Mouse (Mus musculus): ENCODE results near the gene Gtsf2. TPM values are rescaled to one million over a fixed set of nuclear protein-coding genes. Genes with fewer than 3 reads are reported as not detected.
"Not testable (repeated sequence)": the region's sequence is repeated elsewhere in the genome, so short reads cannot be mapped to it uniquely, and the experiment has no call there.

Gene Gtsf2
- polyA plus RNA-seq, 1 experiment = 0.38 TPM

DNA sequence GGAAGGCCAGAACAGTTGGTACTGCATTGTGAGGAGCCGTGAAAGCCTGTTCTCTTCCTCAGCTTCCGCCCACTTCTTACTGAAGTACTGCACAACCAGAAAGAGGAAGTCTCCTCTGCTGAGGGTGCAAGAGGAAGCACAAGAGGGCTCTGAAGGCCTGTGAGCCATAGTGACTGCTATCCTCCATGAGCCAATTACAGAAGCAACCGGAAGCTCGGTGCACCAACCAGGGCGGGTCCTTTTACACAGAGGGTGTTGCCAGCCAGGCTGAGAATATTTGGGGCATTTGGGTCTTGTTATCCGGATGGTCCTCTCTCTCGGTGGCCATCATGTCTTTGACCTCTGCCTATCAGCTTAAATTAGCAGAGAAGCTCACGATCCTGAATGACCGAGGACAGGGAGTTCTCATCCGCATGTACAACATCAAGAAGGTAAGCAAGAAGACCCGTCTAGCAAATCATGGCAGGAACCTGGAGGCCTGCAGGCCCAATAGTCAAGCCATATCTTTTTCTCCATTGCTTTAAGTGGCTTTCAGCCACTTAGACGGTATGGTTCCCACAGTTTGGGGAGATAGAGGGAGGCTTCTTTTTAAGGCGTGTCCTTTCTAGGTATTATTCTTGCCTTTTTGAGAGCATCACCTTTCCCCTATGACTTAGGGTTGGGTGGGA lies 5.4 kb upstream of the Gtsf2 start, which contains the start of gene Nckap1l:
Gene Nckap1l (plus strand): TSS at position 244 of the 668 bp plus-strand sequence.
- no peak for DNase-seq
- no peaks in the 10 kb centered on the region for H3K27me3 ChIP-seq (ENCODE audit: control insufficient read depth, insufficient read depth, low read length)
- 90% methylated on average over 13 of the region's 13 CpGs for WGBS
- no peaks in the 10 kb centered on the region for H3K4me1 ChIP-seq (ENCODE audit: control insufficient read depth, insufficient read depth, low read length)
- no peak within 1 kb of the TSS for H3K27ac ChIP-seq (ENCODE audit: insufficient read depth, low read length)
- H3K4me3 ChIP-seq (replicated peaks; ENCODE audit: insufficient read depth, low read depth, low read length) = no peak within 1 kb of the TSS
- TF ChIP-seq POLR2A (IDR thresholded peaks at IDR 0.05; ENCODE audit: borderline replicate concordance, insufficient read depth, low read length) (no peak), CTCF (IDR thresholded peaks at IDR 0.05; ENCODE audit: borderline replicate concordance, insufficient read depth, low read depth, low read length) (no peak)

DNA sequence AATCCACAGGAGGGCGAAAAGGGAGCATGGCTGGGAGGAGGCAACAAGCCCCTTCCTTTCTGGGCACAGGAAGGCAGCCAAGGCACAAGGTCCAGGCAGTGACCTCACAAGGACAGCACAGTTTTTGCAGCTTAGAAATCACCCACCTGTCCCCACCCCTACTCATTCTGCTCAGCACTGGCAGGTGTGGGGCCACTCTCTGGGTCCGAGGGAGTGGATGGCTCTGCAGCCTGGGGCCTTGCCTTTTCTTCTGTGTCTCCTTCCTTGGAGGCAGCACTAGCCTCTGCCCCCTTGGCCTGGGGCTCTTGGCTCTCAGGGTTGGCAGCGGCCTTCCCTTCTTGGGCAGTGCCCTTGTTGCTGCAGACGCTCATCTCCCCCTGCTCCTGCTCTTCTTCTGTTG lies 2.3 kb downstream of the Gtsf2 start:
- H3K27me3 ChIP-seq (ENCODE audit: control insufficient read depth, insufficient read depth, low read length); H3K4me3 ChIP-seq (replicated peaks; ENCODE audit: insufficient read depth, low read depth, low read length); DNase-seq; H3K4me1 ChIP-seq (ENCODE audit: control insufficient read depth, insufficient read depth, low read length); H3K27ac ChIP-seq (ENCODE audit: insufficient read depth, low read length): not testable (repeated sequence)
- 68% methylated on average over 4 of the region's 4 CpGs for WGBS

DNA sequence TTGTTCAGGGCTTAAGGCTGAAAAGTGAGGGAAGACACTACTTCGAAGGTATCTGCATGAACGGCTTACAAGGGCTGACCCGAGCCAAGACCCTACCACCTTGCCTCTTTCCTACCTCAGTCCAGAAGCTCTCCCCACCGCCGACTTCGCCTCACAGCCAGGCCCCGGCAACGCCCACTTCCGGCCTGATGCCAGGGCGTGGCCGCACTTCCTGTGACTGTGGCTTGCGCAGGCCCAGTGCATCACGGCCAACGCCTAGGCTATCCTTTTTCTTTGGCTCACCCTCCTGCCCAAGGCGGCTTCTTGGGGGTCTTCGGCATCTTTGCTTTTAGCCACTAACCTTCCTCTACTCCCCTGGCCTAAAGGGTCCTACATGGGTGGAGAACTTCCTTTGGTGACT lies 18.0 kb downstream of the Gtsf2 start, which contains the start of gene Gtsf1:
Gene Gtsf1 (minus strand): TSS at position 230 of the 400 bp plus-strand sequence.
- Histone ChIP-seq H3K4me1 (ENCODE audit: control insufficient read depth, insufficient read depth, low read length) (no peaks in the 10 kb centered on the region), H3K27ac (ENCODE audit: insufficient read depth, low read length) (no peak within 1 kb of the TSS), H3K4me3 (replicated peaks; ENCODE audit: insufficient read depth, low read depth, low read length) (no peak within 1 kb of the TSS), H3K27me3 (ENCODE audit: control insufficient read depth, insufficient read depth, low read length) (no peaks in the 10 kb centered on the region)
- TF ChIP-seq POLR2A (IDR thresholded peaks at IDR 0.05; ENCODE audit: borderline replicate concordance, insufficient read depth, low read length) (no peak), CTCF (IDR thresholded peaks at IDR 0.05; ENCODE audit: borderline replicate concordance, insufficient read depth, low read depth, low read length) (no peak)
- DNase-seq = no peak
- WGBS = 92% methylated on average over 16 of the region's 16 CpGs

DNA sequence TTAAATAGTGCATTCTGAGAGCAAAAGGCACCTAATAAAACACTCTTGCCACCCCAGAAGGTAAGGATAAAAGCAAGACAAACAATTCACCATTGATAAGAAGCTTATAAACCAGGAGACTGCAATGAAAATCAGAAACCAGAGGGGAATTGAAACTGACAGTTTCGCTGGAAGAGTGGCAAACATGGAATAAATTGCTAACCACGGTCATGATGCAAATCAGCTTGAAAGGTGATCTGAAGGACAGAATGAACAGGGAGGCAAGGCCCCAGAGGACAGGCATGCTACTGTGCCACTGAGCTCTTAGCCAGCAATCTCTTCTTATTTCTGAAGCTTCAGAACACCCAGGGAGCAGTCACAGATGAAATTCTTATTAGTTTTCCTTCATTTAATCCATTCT lies 21.3 kb downstream of the Gtsf2 start:
- TF ChIP-seq POLR2A (IDR thresholded peaks at IDR 0.05; ENCODE audit: borderline replicate concordance, insufficient read depth, low read length) (no peak), CTCF (IDR thresholded peaks at IDR 0.05; ENCODE audit: borderline replicate concordance, insufficient read depth, low read depth, low read length) (no peak)
- no peaks in the 10 kb centered on the region for H3K27me3 ChIP-seq (ENCODE audit: control insufficient read depth, insufficient read depth, low read length)
- H3K27ac ChIP-seq (ENCODE audit: insufficient read depth, low read length) = no peak overlapping the region
- no peaks in the 10 kb centered on the region for H3K4me1 ChIP-seq (ENCODE audit: control insufficient read depth, insufficient read depth, low read length)
- 35% methylated on average over 2 of the region's 2 CpGs for WGBS
- H3K4me3 ChIP-seq (replicated peaks; ENCODE audit: insufficient read depth, low read depth, low read length) = no peak overlapping the region
- DNase-seq = no peak

DNA sequence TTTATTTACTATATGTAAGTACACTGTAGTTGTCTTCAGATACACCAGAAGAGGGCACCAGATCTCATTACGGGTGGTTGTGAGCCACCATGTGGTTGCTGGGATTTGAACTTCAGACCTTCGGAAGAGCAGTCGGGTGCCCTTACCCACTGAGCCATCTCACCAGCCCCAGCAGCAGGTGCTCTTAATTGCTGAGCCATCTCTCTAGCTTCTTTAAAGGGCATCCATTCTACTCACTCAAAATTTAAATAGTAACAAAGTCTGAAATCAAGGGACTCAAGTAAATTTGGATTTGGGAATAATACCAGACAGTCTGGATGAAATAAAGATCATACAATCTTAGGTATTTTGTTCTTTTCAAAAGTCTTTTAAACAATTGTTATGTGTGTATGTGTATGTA lies 42.7 kb downstream of the Gtsf2 start:
- DNase-seq; H3K27me3 ChIP-seq (ENCODE audit: control insufficient read depth, insufficient read depth, low read length); H3K4me3 ChIP-seq (replicated peaks; ENCODE audit: insufficient read depth, low read depth, low read length); H3K27ac ChIP-seq (ENCODE audit: insufficient read depth, low read length); H3K4me1 ChIP-seq (ENCODE audit: control insufficient read depth, insufficient read depth, low read length): not testable (repeated sequence)
- 86% methylated on average over 2 of the region's 3 CpGs for WGBS

DNA sequence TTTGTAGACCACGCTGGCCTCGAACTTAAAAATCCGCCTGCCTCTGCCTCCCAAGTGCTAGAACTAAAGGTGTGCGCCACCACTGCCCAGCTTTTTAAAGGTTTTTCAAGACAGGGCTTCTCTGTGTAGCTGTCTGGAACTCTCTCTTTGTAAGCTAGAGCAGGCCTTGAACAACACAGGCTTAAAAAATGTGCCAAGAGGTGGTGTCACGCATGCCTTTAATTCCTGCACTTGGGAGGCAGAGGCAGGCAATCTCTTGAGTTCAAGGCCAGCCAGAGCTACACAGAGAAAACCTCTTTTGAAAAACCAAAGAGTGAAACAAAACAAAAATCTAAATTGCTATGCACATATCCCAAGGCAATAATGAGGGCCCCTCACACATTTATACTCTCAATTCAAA lies 46.9 kb downstream of the Gtsf2 start:
- no peak overlapping the region for H3K27ac ChIP-seq (ENCODE audit: insufficient read depth, low read length)
- no peaks in the 10 kb centered on the region for H3K4me1 ChIP-seq (ENCODE audit: control insufficient read depth, insufficient read depth, low read length)
- DNase-seq = no peak
- H3K27me3 ChIP-seq (ENCODE audit: control insufficient read depth, insufficient read depth, low read length) = no peaks in the 10 kb centered on the region
- TF ChIP-seq POLR2A (IDR thresholded peaks at IDR 0.05; ENCODE audit: borderline replicate concordance, insufficient read depth, low read length) (no peak), CTCF (IDR thresholded peaks at IDR 0.05; ENCODE audit: borderline replicate concordance, insufficient read depth, low read depth, low read length) (no peak)
- 93% methylated on average over 5 of the region's 5 CpGs for WGBS
- no peak overlapping the region for H3K4me3 ChIP-seq (replicated peaks; ENCODE audit: insufficient read depth, low read depth, low read length)

DNA sequence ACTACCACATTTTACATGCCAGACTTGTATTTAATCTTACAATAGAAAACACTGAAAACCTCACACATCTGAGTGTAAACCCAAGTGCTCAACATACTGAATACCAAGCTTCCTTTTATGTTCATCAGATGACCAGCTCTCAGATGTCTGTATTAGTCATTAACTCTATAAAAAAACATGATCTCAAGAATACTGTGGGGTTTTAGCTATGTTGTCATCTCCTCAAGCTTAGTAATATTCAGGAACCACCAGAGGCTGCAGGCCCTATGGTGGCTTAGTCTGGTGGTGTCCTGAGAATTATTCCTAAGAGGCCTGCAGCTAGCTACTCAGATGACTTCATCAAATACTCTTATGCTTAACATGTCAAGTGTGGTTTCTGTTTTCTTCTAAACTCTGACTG lies 54.7 kb downstream of the Gtsf2 start:
- no peak overlapping the region for H3K27ac ChIP-seq (ENCODE audit: insufficient read depth, low read length)
- no peak overlapping the region for H3K4me3 ChIP-seq (replicated peaks; ENCODE audit: insufficient read depth, low read depth, low read length)
- TF ChIP-seq CTCF (IDR thresholded peaks at IDR 0.05; ENCODE audit: borderline replicate concordance, insufficient read depth, low read depth, low read length) (no peak), POLR2A (IDR thresholded peaks at IDR 0.05; ENCODE audit: borderline replicate concordance, insufficient read depth, low read length) (no peak)
- no peaks in the 10 kb centered on the region for H3K27me3 ChIP-seq (ENCODE audit: control insufficient read depth, insufficient read depth, low read length)
- DNase-seq = no peak
- no peaks in the 10 kb centered on the region for H3K4me1 ChIP-seq (ENCODE audit: control insufficient read depth, insufficient read depth, low read length)

Other genes starting within 250 kb of the Gtsf2 start
- gene Cbx5, start 208.7 kb downstream of the Gtsf2 start, polyA plus RNA-seq (2012; rRNA removed) = 49.4 and 52.7 TPM in 2 replicates
- 318 and 320 TPM in 2 replicates for gene Hnrnpa1, start 208.0 kb downstream of the Gtsf2 start, polyA plus RNA-seq (2012; rRNA removed)
- 0.28 and 0.57 TPM in 2 replicates for gene Nfe2, start 190.1 kb downstream of the Gtsf2 start, polyA plus RNA-seq (2012; rRNA removed)
- 110 and 117 TPM in 2 replicates for gene Copz1, start 175.8 kb downstream of the Gtsf2 start, polyA plus RNA-seq (2012; rRNA removed)
- gene Gpr84, start 137.9 kb downstream of the Gtsf2 start, polyA plus RNA-seq (2012; rRNA removed) = 0.43 and 0.62 TPM in 2 replicates
- gene Zfp385a, start 108.4 kb downstream of the Gtsf2 start, polyA plus RNA-seq (2012; rRNA removed) = 91.4 and 96.6 TPM in 2 replicates
- gene Itga5, start 81.7 kb downstream of the Gtsf2 start, polyA plus RNA-seq (2012; rRNA removed) = 1.6 TPM in 2 replicates
- gene Gtsf1, start 18.0 kb downstream of the Gtsf2 start, polyA plus RNA-seq (2012; rRNA removed) = 0.16 TPM in 1 of 2 replicates, not detected in the other
- 2.0 and 2.2 TPM in 2 replicates for gene Nckap1l, start 5.3 kb upstream of the Gtsf2 start, polyA plus RNA-seq (2012; rRNA removed)
- gene Pde1b, start 54.6 kb upstream of the Gtsf2 start, polyA plus RNA-seq (2012; rRNA removed) = 57.5 and 62.5 TPM in 2 replicates
- gene Ppp1r1a, start 89.5 kb upstream of the Gtsf2 start, polyA plus RNA-seq (2012; rRNA removed) = 28.3 and 30.0 TPM in 2 replicates
- 0.40 TPM in 1 of 2 replicates, not detected in the other for gene Glycam1, start 116.6 kb upstream of the Gtsf2 start, polyA plus RNA-seq (2012; rRNA removed)

All from cerebellum, adult 2 months (tissue).